ENCODE assay signal across 29 mouse cellular contexts in the genomic region with DNA sequence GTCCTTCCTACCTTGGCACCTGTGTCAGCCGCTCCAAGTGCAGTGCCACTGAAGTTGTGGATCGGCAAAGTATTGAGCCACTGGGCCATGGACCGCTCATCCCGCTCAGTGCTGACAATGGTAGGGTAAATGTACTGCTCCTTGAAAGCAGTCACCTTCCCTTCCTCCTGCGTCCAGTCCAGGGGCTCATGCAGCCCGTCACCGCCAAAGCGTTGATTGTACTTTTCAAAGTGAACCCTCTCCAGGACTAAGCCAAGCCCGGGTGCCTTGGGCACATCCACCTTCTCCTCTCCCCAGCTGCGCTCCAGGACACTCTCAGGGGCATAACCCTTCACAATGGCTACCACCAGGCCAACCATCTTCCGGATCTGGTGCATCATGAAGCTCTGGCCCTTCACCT. TPM values are rescaled to one million over a fixed set of nuclear protein-coding genes. Genes with fewer than 3 reads are reported as not detected.
DNase-seq lines count a peak whose midpoint lies in the region; ATAC-seq and TF ChIP-seq lines count a peak whose summit lies in the region.
"Had no signal": no experiment of that assay in that cellular context is flagged by ENCODE, and none has a peak within 500 bp of the region (broad histone marks: within the 10 kb centered on the region; RNA-seq: fewer than 3 reads in every experiment).

No protein-coding gene starts in this region.

- H3K27ac ChIP-seq in embryonic facial prominence, embryonic 14.5 days (replicated peaks; ENCODE audit: low read depth, low read length), result no peak overlapping the region
- no peak overlapping the region for H3K27ac ChIP-seq in embryonic facial prominence, embryonic 10.5 days (replicated peaks)
- no peak overlapping the region for H3K27ac ChIP-seq in hindbrain, embryonic 13.5 days
- H3K27ac ChIP-seq in hindbrain, embryonic 10.5 days, result no peak overlapping the region
- no peak overlapping the region for H3K27ac ChIP-seq in ES-E14 (ENCODE audit: insufficient read depth, low read depth, low read length, poor library complexity, severe bottlenecking)
- H3K27ac ChIP-seq: embryonic facial prominence, embryonic 15.5 days; forebrain, embryonic 12.5 days; gastrocnemius, adult 2 months; heart, embryonic 15.5 days; hindbrain, embryonic 12.5 days; intestine, embryonic 15.5 days had no signal

- no peak overlapping the region for H3K4me2 ChIP-seq in embryonic facial prominence, embryonic 14.5 days (ENCODE audit: low read depth, low read length)
- no peak overlapping the region for H3K4me2 ChIP-seq in hindbrain, embryonic 13.5 days
- H3K4me2 ChIP-seq: embryonic facial prominence, embryonic 15.5 days; forebrain, embryonic 12.5 days; heart, embryonic 12.5 days; heart, embryonic 15.5 days; hindbrain, embryonic 12.5 days; intestine, embryonic 15.5 days had no signal

- H3K9ac ChIP-seq in embryonic facial prominence, embryonic 14.5 days (ENCODE audit: low read depth, low read length), result 0 out of 2 replicates have a peak overlapping the region, but pooled peaks have one; percentile 8
- peak overlapping the region; percentile 24; the same call in 1 of the 2 replicates for H3K9ac ChIP-seq in hindbrain, embryonic 13.5 days
- H3K9ac ChIP-seq in ES-E14 (ENCODE audit: insufficient read depth, low read depth, low read length, poor library complexity, severe bottlenecking), result peak overlapping the region; percentile 3; the same call in 1 of the 2 replicates
- H3K9ac ChIP-seq: embryonic facial prominence, embryonic 15.5 days; forebrain, embryonic 12.5 days; heart, embryonic 12.5 days; heart, embryonic 15.5 days; hindbrain, embryonic 12.5 days; intestine, embryonic 15.5 days had no signal

- TF ChIP-seq CTCF in E14TG2a.4 (conservative IDR thresholded peaks at IDR 0.05; ENCODE audit: low read length), result no peak

- in situ Hi-C loops in ES-E14 (cut with MboI; ENCODE audit: low sequenced_read_pairs in 2 of 2, unreplicated experiment in 2 of 2), result no loop called here

- ATAC-seq in embryonic facial prominence, embryonic 14.5 days (ENCODE audit: low read depth), result no peak
- ATAC-seq in hindbrain, embryonic 13.5 days (ENCODE audit: low FRiP score), result no peak
- ATAC-seq: CD4-positive, CD25-positive, alpha-beta regulatory T cell, adult 4 months; forebrain, embryonic 16.5 days; hindbrain, embryonic 16.5 days; intestine, embryonic 15.5 days had no signal

- H3K36me3 ChIP-seq in embryonic facial prominence, embryonic 14.5 days (ENCODE audit: control insufficient read depth, insufficient read depth, low read length), result peaks cover 54% of the 10 kb centered on the region
- H3K36me3 ChIP-seq in embryonic facial prominence, embryonic 10.5 days (replicated peaks), result peaks cover 72% of the 10 kb centered on the region
- peaks cover 50% of the 10 kb centered on the region for H3K36me3 ChIP-seq in hindbrain, embryonic 13.5 days
- peaks cover 70% of the 10 kb centered on the region for H3K36me3 ChIP-seq in hindbrain, embryonic 10.5 days
- H3K36me3 ChIP-seq in E14TG2a.4 (ENCODE audit: insufficient read depth, low read length), result peaks cover 76% of the 10 kb centered on the region
- peaks cover 38% of the 10 kb centered on the region for H3K36me3 ChIP-seq in ES-E14 (ENCODE audit: control insufficient read depth, insufficient read depth, low read length, poor library complexity, severe bottlenecking)

- H3K9me3 ChIP-seq in embryonic facial prominence, embryonic 14.5 days (ENCODE audit: control insufficient read depth, low read length), result no peaks in the 10 kb centered on the region
- no peaks in the 10 kb centered on the region for H3K9me3 ChIP-seq in embryonic facial prominence, embryonic 10.5 days
- H3K9me3 ChIP-seq in hindbrain, embryonic 13.5 days, result no peaks in the 10 kb centered on the region
- H3K9me3 ChIP-seq in hindbrain, embryonic 10.5 days, result no peaks in the 10 kb centered on the region
- H3K9me3 ChIP-seq in E14TG2a.4 (ENCODE audit: low read length), result no peaks in the 10 kb centered on the region
- no peaks in the 10 kb centered on the region for H3K9me3 ChIP-seq in ES-E14 (ENCODE audit: control insufficient read depth, insufficient read depth, low read depth, low read length)
- H3K9me3 ChIP-seq: embryonic facial prominence, embryonic 15.5 days; forebrain, embryonic 12.5 days; heart, embryonic 12.5 days; heart, embryonic 15.5 days; hindbrain, embryonic 12.5 days; intestine, embryonic 15.5 days had no signal

- H3K27me3 ChIP-seq in embryonic facial prominence, embryonic 14.5 days (replicated peaks; ENCODE audit: control insufficient read depth, insufficient read depth, low read length), result no peaks in the 10 kb centered on the region
- no peaks in the 10 kb centered on the region for H3K27me3 ChIP-seq in embryonic facial prominence, embryonic 10.5 days (replicated peaks; ENCODE audit: low read depth, poor library complexity, severe bottlenecking)
- no peaks in the 10 kb centered on the region for H3K27me3 ChIP-seq in hindbrain, embryonic 13.5 days
- no peaks in the 10 kb centered on the region for H3K27me3 ChIP-seq in hindbrain, embryonic 10.5 days (ENCODE audit: insufficient read depth, poor library complexity, severe bottlenecking)
- H3K27me3 ChIP-seq in E14TG2a.4 (ENCODE audit: insufficient read depth, low read length), result no peaks in the 10 kb centered on the region
- H3K27me3 ChIP-seq: embryonic facial prominence, embryonic 15.5 days; forebrain, embryonic 12.5 days; heart, embryonic 12.5 days; heart, embryonic 15.5 days; hindbrain, embryonic 12.5 days; intestine, embryonic 15.5 days had no signal

- no peak overlapping the region for H3K4me3 ChIP-seq in embryonic facial prominence, embryonic 14.5 days (ENCODE audit: low read depth, low read length)
- H3K4me3 ChIP-seq in embryonic facial prominence, embryonic 10.5 days, result no peak overlapping the region
- no peak overlapping the region for H3K4me3 ChIP-seq in hindbrain, embryonic 13.5 days
- no peak overlapping the region for H3K4me3 ChIP-seq in hindbrain, embryonic 10.5 days
- H3K4me3 ChIP-seq in E14TG2a.4 (replicated peaks; ENCODE audit: low read length), result peak overlapping the region; percentile 44
- H3K4me3 ChIP-seq in ES-E14 (ENCODE audit: insufficient read depth in 1 of 2, low read depth in 1 of 2, low read length in 2 of 2, poor library complexity in 1 of 2, severe bottlenecking in 1 of 2), result peak overlapping the region in 1 of 2 experiments; percentile 40; a peak in 2 of 4 replicates
- H3K4me3 ChIP-seq: embryonic facial prominence, embryonic 15.5 days; forebrain, embryonic 12.5 days; gastrocnemius, adult 2 months; heart, embryonic 12.5 days; heart, embryonic 15.5 days; hindbrain, embryonic 12.5 days; intestine, embryonic 15.5 days had no signal

- H3K4me1 ChIP-seq in embryonic facial prominence, embryonic 14.5 days (ENCODE audit: control insufficient read depth, insufficient read depth, low read length), result peaks cover 5% of the 10 kb centered on the region; the same call in 1 of the 2 replicates
- peaks cover 14% of the 10 kb centered on the region for H3K4me1 ChIP-seq in embryonic facial prominence, embryonic 10.5 days
- peaks cover 13% of the 10 kb centered on the region for H3K4me1 ChIP-seq in hindbrain, embryonic 13.5 days (replicated peaks)
- peaks cover 23% of the 10 kb centered on the region for H3K4me1 ChIP-seq in hindbrain, embryonic 10.5 days (replicated peaks)
- peaks cover 70% of the 10 kb centered on the region for H3K4me1 ChIP-seq in E14TG2a.4 (replicated peaks; ENCODE audit: low read depth, low read length)
- H3K4me1 ChIP-seq in ES-E14 (ENCODE audit: control insufficient read depth in 2 of 2, insufficient read depth in 2 of 2, low read length in 2 of 2, poor library complexity in 1 of 2), result peaks cover 0 to 15% of the 10 kb centered on the region in 2 experiments; a peak in 1 of 4 replicates

- no peak for DNase-seq in embryonic facial prominence, embryonic 14.5 days (ENCODE audit: low spot score)
- DNase-seq in embryonic facial prominence, embryonic 10.5 days (ENCODE audit: low spot score), result no peak
- no peak for DNase-seq in hindbrain, embryonic 10.5 days (ENCODE audit: low spot score)
- no peak for DNase-seq in ES-E14 (ENCODE audit: low read depth, low spot score)
- DNase-seq in urinary bladder, postnatal 25 days (ENCODE audit: low spot score), result no peak
- DNase-seq: adrenal gland, adult 2 months; adrenal gland, postnatal 14 days; cerebellum, adult 11 months; cerebellum, adult 2 months; cerebellum, postnatal 25 days; embryo, embryonic 11 days; gastrocnemius, adult 2 months; gastrocnemius, postnatal 14 days; heart, adult 18-20 months; heart, postnatal 14 days; heart, postnatal 4 days; kidney, adult 11 months; kidney, adult 9 months had no signal

- WGBS in embryonic facial prominence, embryonic 14.5 days, result 95% methylated on average over 10 of the region's 11 CpGs
- 96% methylated on average over 11 of the region's 11 CpGs for WGBS in embryonic facial prominence, embryonic 10.5 days
- WGBS in hindbrain, embryonic 13.5 days, result 94% methylated on average over 11 of the region's 11 CpGs
- 97% methylated on average over 11 of the region's 11 CpGs for WGBS in hindbrain, embryonic 10.5 days

TF ChIP-seq in ES-E14, 5 proteins besides CTCF, POLR2A, EP300 and RAD21:
- TF ChIP-seq CHD2 (IDR thresholded peaks at IDR 0.05; ENCODE audit: low read depth, low read length), result no peak
TF ChIP-seq in ES-E14: peak in this region for 0.

RNA-seq across cellular contexts. Expression of gene Ep400, which starts 4.0 kb away (rescaled TPM):
- polyA plus RNA-seq in embryonic facial prominence, embryonic 14.5 days (2014; fragmentation: Nextera tagmentation; extraction: Ambion mirVana), result 35.6 and 36.0 TPM in 2 replicates
- polyA plus RNA-seq in embryonic facial prominence, embryonic 10.5 days (2016; fragmentation: Nextera tagmentation; extraction: Ambion mirVana), result 57.1 and 67.5 TPM in 2 replicates
- polyA plus RNA-seq in hindbrain, embryonic 13.5 days (2015; fragmentation: Nextera tagmentation; extraction: Ambion mirVana), result 53.4 and 54.8 TPM in 2 replicates
- polyA plus RNA-seq in hindbrain, embryonic 10.5 days (2016; fragmentation: Nextera tagmentation; extraction: Ambion mirVana), result 63.7 and 68.6 TPM in 2 replicates
- 56.7 and 62.2 TPM in 2 replicates for total RNA-seq in ES-E14 (2012; rRNA removed)

RNA-seq across cellular contexts. Expression of gene Pus1, which starts 5.9 kb away (rescaled TPM):
- polyA plus RNA-seq in embryonic facial prominence, embryonic 14.5 days (2014; fragmentation: Nextera tagmentation; extraction: Ambion mirVana), result 20.8 and 23.1 TPM in 2 replicates
- 42.2 and 46.0 TPM in 2 replicates for polyA plus RNA-seq in embryonic facial prominence, embryonic 10.5 days (2016; fragmentation: Nextera tagmentation; extraction: Ambion mirVana)
- polyA plus RNA-seq in hindbrain, embryonic 13.5 days (2015; fragmentation: Nextera tagmentation; extraction: Ambion mirVana), result 22.3 and 22.5 TPM in 2 replicates
- 29.8 and 37.8 TPM in 2 replicates for polyA plus RNA-seq in hindbrain, embryonic 10.5 days (2016; fragmentation: Nextera tagmentation; extraction: Ambion mirVana)
- 62.1 and 68.2 TPM in 2 replicates for total RNA-seq in ES-E14 (2012; rRNA removed)

RNA-seq across cellular contexts. Expression of gene Ulk1, which starts 35.4 kb away (rescaled TPM):
- polyA plus RNA-seq in embryonic facial prominence, embryonic 14.5 days (2014; fragmentation: Nextera tagmentation; extraction: Ambion mirVana), result 25.9 and 29.9 TPM in 2 replicates
- polyA plus RNA-seq in embryonic facial prominence, embryonic 10.5 days (2016; fragmentation: Nextera tagmentation; extraction: Ambion mirVana), result 25.6 and 27.4 TPM in 2 replicates
- 30.3 and 33.0 TPM in 2 replicates for polyA plus RNA-seq in hindbrain, embryonic 13.5 days (2015; fragmentation: Nextera tagmentation; extraction: Ambion mirVana)
- polyA plus RNA-seq in hindbrain, embryonic 10.5 days (2016; fragmentation: Nextera tagmentation; extraction: Ambion mirVana), result 24.5 and 28.1 TPM in 2 replicates
- 82.7 and 136 TPM in 2 replicates for total RNA-seq in ES-E14 (2012; rRNA removed)
